Mouse (Mus musculus): ENCODE data around the gene Metrn. TPM values are rescaled to one million over a fixed set of nuclear protein-coding genes. Genes with fewer than 3 reads are reported as not detected.

Metrn gene
- polyA plus RNA-seq, 1 experiment from 2014 or later = 37.0 TPM

- Histone ChIP-seq H3K4me1 (ENCODE audit: control insufficient read depth, insufficient read depth, low read length) (peaks cover 70% of the 10 kb centered on the region), H3K27ac (ENCODE audit: low read length) (peak overlapping the region; percentile 97), H3K9me3 (ENCODE audit: control insufficient read depth, low read length) (no peaks in the 10 kb centered on the region), H3K4me2 (ENCODE audit: low read depth, low read length) (peak overlapping the region; percentile 98), H3K4me3 (ENCODE audit: low read length) (peak overlapping the region; percentile 85), H3K9ac (ENCODE audit: low read depth, low read length) (peak overlapping the region; percentile 90), H3K36me3 (ENCODE audit: control insufficient read depth, insufficient read depth, low read length) (peaks cover 10% of the 10 kb centered on the region), H3K27me3 (replicated peaks; ENCODE audit: control insufficient read depth, insufficient read depth, low read length) (no peaks in the 10 kb centered on the region)
- WGBS = under 1% methylated on average over 77 of the region's 77 CpGs
- peak; percentile 89 for ATAC-seq
Measured at GRCm38 (mm10) chr17:25832436-25833290, 35.7 kb upstream of the Metrn start.

- Histone ChIP-seq H3K36me3 (ENCODE audit: control insufficient read depth, insufficient read depth, low read length) (peaks cover 10% of the 10 kb centered on the region), H3K4me2 (ENCODE audit: low read depth, low read length) (peak overlapping the region; percentile 98), H3K4me1 (ENCODE audit: control insufficient read depth, insufficient read depth, low read length) (peaks cover 61% of the 10 kb centered on the region), H3K4me3 (ENCODE audit: low read length) (peak overlapping the region; percentile 85), H3K9me3 (ENCODE audit: control insufficient read depth, low read length) (no peaks in the 10 kb centered on the region), H3K27ac (ENCODE audit: low read length) (peak overlapping the region; percentile 93), H3K9ac (ENCODE audit: low read depth, low read length) (peak overlapping the region; percentile 90), H3K27me3 (replicated peaks; ENCODE audit: control insufficient read depth, insufficient read depth, low read length) (no peaks in the 10 kb centered on the region)
- no peak for ATAC-seq
- WGBS = 45% methylated on average over 21 of the region's 21 CpGs
Measured at GRCm38 (mm10) chr17:25831451-25832281, 34.7 kb upstream of the Metrn start.

DNA sequence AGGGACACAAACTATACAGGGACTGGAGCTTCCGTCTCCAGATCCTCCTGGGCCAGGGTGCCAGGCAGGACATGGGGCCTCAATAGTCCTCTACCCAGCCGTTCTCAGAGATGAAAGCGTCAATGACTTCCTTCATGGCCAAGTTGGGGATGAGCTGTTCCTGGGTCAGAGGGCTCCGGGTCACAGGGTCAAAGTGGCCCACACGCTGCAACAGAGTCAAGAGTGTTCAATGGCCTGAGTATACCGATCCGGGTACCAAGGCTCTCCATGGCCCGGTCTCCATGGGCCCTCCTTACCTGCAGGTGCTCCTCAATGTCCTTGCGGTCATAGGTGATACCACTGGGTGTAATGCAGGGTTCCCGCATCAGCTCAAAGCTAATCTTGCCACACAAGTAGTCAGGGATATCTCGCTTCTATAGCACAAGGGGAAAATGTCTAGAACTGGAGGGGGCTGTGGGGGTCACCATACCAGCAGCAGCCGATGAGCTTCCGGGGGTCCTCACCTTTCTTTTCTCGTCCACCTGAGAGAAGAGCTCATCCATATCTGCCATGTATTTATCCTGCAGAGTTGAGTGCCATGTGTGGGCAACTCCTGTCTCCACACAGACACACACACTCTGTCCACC, 34.0 kb upstream of the Metrn start:
- Histone ChIP-seq H3K9me3 (ENCODE audit: control insufficient read depth, low read length) (no peaks in the 10 kb centered on the region), H3K4me1 (ENCODE audit: control insufficient read depth, insufficient read depth, low read length) (peaks cover 54% of the 10 kb centered on the region), H3K27ac (ENCODE audit: low read length) (no peak overlapping the region), H3K27me3 (replicated peaks; ENCODE audit: control insufficient read depth, insufficient read depth, low read length) (no peaks in the 10 kb centered on the region), H3K36me3 (ENCODE audit: control insufficient read depth, insufficient read depth, low read length) (peaks cover 15% of the 10 kb centered on the region), H3K4me2 (ENCODE audit: low read depth, low read length) (peak overlapping the region; percentile 98), H3K4me3 (ENCODE audit: low read length) (peak overlapping the region; percentile 85), H3K9ac (ENCODE audit: low read depth, low read length) (peak overlapping the region; percentile 90; the same call in 1 of the 2 replicates)
- no peak for ATAC-seq
- WGBS = 82% methylated on average over 14 of the region's 14 CpGs

- Histone ChIP-seq H3K4me2 (ENCODE audit: low read depth, low read length) (peak overlapping the region; percentile 67), H3K4me3 (ENCODE audit: low read length) (peak overlapping the region; percentile 69), H3K9ac (ENCODE audit: low read depth, low read length) (0 out of 2 replicates have a peak overlapping the region, but pooled peaks have one; percentile 82), H3K9me3 (ENCODE audit: control insufficient read depth, low read length) (no peaks in the 10 kb centered on the region), H3K4me1 (ENCODE audit: control insufficient read depth, insufficient read depth, low read length) (peaks cover 50% of the 10 kb centered on the region), H3K27ac (ENCODE audit: low read length) (0 out of 2 replicates have a peak overlapping the region, but pooled peaks have one; percentile 93), H3K36me3 (ENCODE audit: control insufficient read depth, insufficient read depth, low read length) (peaks cover 15% of the 10 kb centered on the region), H3K27me3 (replicated peaks; ENCODE audit: control insufficient read depth, insufficient read depth, low read length) (no peaks in the 10 kb centered on the region)
- ATAC-seq = no peak
- 80% methylated on average over 4 of the region's 4 CpGs for WGBS
Measured at GRCm38 (mm10) chr17:25830200-25830753, 33.3 kb upstream of the Metrn start.

GRCm38 (mm10) chr17:25829558-25830017, 32.7 kb upstream of the Metrn start:
- 39% methylated on average over 8 of the region's 8 CpGs for WGBS
- H3K27ac ChIP-seq (ENCODE audit: low read length) = peak overlapping the region; percentile 93
- ATAC-seq = no peak

GRCm38 (mm10) chr17:25828712-25829557, 32.0 kb upstream of the Metrn start, which contains the start of gene Jmjd8:
Gene Jmjd8 (plus strand): TSS chr17:25828867.
- peak; percentile 47 for ATAC-seq
- Histone ChIP-seq H3K9ac (ENCODE audit: low read depth, low read length) (peak within 1 kb of the TSS; percentile 82), H3K4me3 (ENCODE audit: low read length) (peak within 1 kb of the TSS; percentile 69), H3K4me1 (ENCODE audit: control insufficient read depth, insufficient read depth, low read length) (peaks cover 50% of the 10 kb centered on the region), H3K9me3 (ENCODE audit: control insufficient read depth, low read length) (no peaks in the 10 kb centered on the region), H3K27ac (ENCODE audit: low read length) (peak within 1 kb of the TSS; percentile 93), H3K36me3 (ENCODE audit: control insufficient read depth, insufficient read depth, low read length) (peaks cover 15% of the 10 kb centered on the region), H3K27me3 (replicated peaks; ENCODE audit: control insufficient read depth, insufficient read depth, low read length) (no peaks in the 10 kb centered on the region), H3K4me2 (ENCODE audit: low read depth, low read length) (peak within 1 kb of the TSS; percentile 67)
- WGBS = 1% methylated on average over 32 of the region's 32 CpGs

More at GRCm38 (mm10) chr17:25829558-25830017, 32.7 kb upstream of the Metrn start:
- peak overlapping the region; percentile 67 for H3K4me2 ChIP-seq (ENCODE audit: low read depth, low read length)
- H3K9ac ChIP-seq (ENCODE audit: low read depth, low read length) = peak overlapping the region; percentile 82
- H3K4me3 ChIP-seq (ENCODE audit: low read length) = peak overlapping the region; percentile 69
- H3K36me3 ChIP-seq (ENCODE audit: control insufficient read depth, insufficient read depth, low read length) = peaks cover 15% of the 10 kb centered on the region
- H3K27me3 ChIP-seq (replicated peaks; ENCODE audit: control insufficient read depth, insufficient read depth, low read length) = no peaks in the 10 kb centered on the region
- peaks cover 50% of the 10 kb centered on the region for H3K4me1 ChIP-seq (ENCODE audit: control insufficient read depth, insufficient read depth, low read length)
- H3K9me3 ChIP-seq (ENCODE audit: control insufficient read depth, low read length) = no peaks in the 10 kb centered on the region

DNA sequence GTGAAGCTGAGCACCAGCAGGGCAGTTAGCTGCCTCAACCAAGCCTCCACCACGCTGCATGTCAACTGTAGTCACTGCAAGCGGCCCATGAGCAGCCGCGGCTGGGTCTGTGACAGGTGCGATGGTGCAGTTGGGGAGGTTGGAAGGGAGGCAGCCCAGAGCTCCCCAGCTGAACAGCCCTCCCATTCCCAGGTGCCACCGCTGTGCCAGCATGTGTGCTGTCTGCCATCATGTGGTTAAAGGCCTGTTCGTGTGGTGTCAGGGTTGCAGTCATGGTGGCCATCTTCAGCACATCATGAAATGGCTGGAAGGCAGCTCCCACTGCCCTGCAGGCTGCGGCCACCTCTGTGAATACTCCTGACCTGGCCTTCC, 31.3 kb upstream of the Metrn start:
- Histone ChIP-seq H3K27ac (ENCODE audit: low read length) (peak overlapping the region; percentile 93), H3K9me3 (ENCODE audit: control insufficient read depth, low read length) (no peaks in the 10 kb centered on the region), H3K4me3 (ENCODE audit: low read length) (peak overlapping the region; percentile 69), H3K4me1 (ENCODE audit: control insufficient read depth, insufficient read depth, low read length) (peaks cover 51% of the 10 kb centered on the region), H3K4me2 (ENCODE audit: low read depth, low read length) (peak overlapping the region; percentile 67), H3K9ac (ENCODE audit: low read depth, low read length) (peak overlapping the region; percentile 82), H3K27me3 (replicated peaks; ENCODE audit: control insufficient read depth, insufficient read depth, low read length) (no peaks in the 10 kb centered on the region), H3K36me3 (ENCODE audit: control insufficient read depth, insufficient read depth, low read length) (peaks cover 15% of the 10 kb centered on the region)
- ATAC-seq = no peak
- 83% methylated on average over 8 of the region's 8 CpGs for WGBS

GRCm38 (mm10) chr17:25827546-25828222, 30.7 kb upstream of the Metrn start:
- Histone ChIP-seq H3K9ac (ENCODE audit: low read depth, low read length) (0 out of 2 replicates have a peak overlapping the region, but pooled peaks have one; percentile 82), H3K4me3 (ENCODE audit: low read length) (no peak overlapping the region), H3K27ac (ENCODE audit: low read length) (no peak overlapping the region), H3K4me2 (ENCODE audit: low read depth, low read length) (no peak overlapping the region), H3K27me3 (replicated peaks; ENCODE audit: control insufficient read depth, insufficient read depth, low read length) (no peaks in the 10 kb centered on the region), H3K36me3 (ENCODE audit: control insufficient read depth, insufficient read depth, low read length) (peaks cover 15% of the 10 kb centered on the region), H3K9me3 (ENCODE audit: control insufficient read depth, low read length) (no peaks in the 10 kb centered on the region), H3K4me1 (ENCODE audit: control insufficient read depth, insufficient read depth, low read length) (peaks cover 51% of the 10 kb centered on the region)
- WGBS = 88% methylated on average over 22 of the region's 22 CpGs
- ATAC-seq = no peak
